In the genomic region with DNA sequence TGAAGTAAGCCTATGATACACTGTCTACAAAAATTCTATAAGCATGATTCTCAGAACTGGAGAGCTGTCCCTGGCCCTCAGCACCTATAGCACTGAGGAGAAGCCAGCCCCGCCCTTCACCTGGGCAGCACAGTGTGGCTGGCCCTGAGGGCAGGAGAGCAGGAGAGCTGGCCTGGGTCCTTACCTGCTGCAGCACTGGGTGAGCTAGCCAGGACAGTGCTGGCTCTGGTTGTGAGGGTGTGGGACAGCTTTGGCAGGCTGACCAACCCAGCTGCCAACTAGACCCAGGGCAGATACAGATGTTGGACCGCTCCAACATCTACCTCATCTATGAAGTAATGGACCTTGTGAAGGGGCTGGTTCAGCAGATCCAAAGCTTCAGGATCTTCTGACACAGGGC, we compare ENCODE assay signal across 29 mouse cellular contexts. TPM values are rescaled to one million over a fixed set of nuclear protein-coding genes. Genes with fewer than 3 reads are reported as not detected.
A peak's percentile ranks its signal among the peaks of the same experiment; 100 is the strongest.
DNase-seq lines count a peak whose midpoint lies in the region; ATAC-seq and TF ChIP-seq lines count a peak whose summit lies in the region.
"Had no signal": no experiment of that assay in that cellular context is flagged by ENCODE, and none has a peak within 500 bp of the region (broad histone marks: within the 10 kb centered on the region; RNA-seq: fewer than 3 reads in every experiment).

No protein-coding gene starts in this region.

- H3K4me1 ChIP-seq in heart, embryonic 12.5 days (replicated peaks) = no peaks in the 10 kb centered on the region
- no peaks in the 10 kb centered on the region for H3K4me1 ChIP-seq in hindbrain, embryonic 13.5 days (replicated peaks)
- H3K4me1 ChIP-seq in hindbrain, postnatal 0 days (ENCODE audit: insufficient read depth, low read length) = no peaks in the 10 kb centered on the region
- H3K4me1 ChIP-seq in midbrain, embryonic 13.5 days (replicated peaks) = no peaks in the 10 kb centered on the region
- H3K4me1 ChIP-seq in midbrain, embryonic 10.5 days = no peaks in the 10 kb centered on the region
- H3K4me1 ChIP-seq: heart, embryonic 13.5 days; liver, embryonic 13.5 days; neural tube, embryonic 13.5 days; stomach, embryonic 15.5 days had no signal

- H3K27me3 ChIP-seq in heart, embryonic 12.5 days (replicated peaks) = no peaks in the 10 kb centered on the region
- no peaks in the 10 kb centered on the region for H3K27me3 ChIP-seq in hindbrain, embryonic 13.5 days
- no peaks in the 10 kb centered on the region for H3K27me3 ChIP-seq in hindbrain, postnatal 0 days (ENCODE audit: insufficient read depth, low read length)
- H3K27me3 ChIP-seq in midbrain, embryonic 13.5 days = no peaks in the 10 kb centered on the region
- no peaks in the 10 kb centered on the region for H3K27me3 ChIP-seq in midbrain, embryonic 10.5 days (ENCODE audit: low read depth, poor library complexity, severe bottlenecking)
- H3K27me3 ChIP-seq: heart, embryonic 13.5 days; limb, embryonic 13.5 days; liver, embryonic 13.5 days; neural tube, embryonic 13.5 days; stomach, embryonic 15.5 days had no signal

- 92% methylated on average over 2 of the region's 2 CpGs for WGBS in heart, embryonic 12.5 days
- 97% methylated on average over 2 of the region's 2 CpGs for WGBS in hindbrain, embryonic 13.5 days
- 94% methylated on average over 2 of the region's 2 CpGs for WGBS in hindbrain, postnatal 0 days
- 95% methylated on average over 2 of the region's 2 CpGs for WGBS in midbrain, embryonic 13.5 days
- 92% methylated on average over 2 of the region's 2 CpGs for WGBS in midbrain, embryonic 10.5 days

- H3K4me2 ChIP-seq in heart, embryonic 12.5 days = no peak overlapping the region
- no peak overlapping the region for H3K4me2 ChIP-seq in hindbrain, embryonic 13.5 days
- H3K4me2 ChIP-seq in hindbrain, postnatal 0 days (ENCODE audit: low read depth, low read length) = no peak overlapping the region
- H3K4me2 ChIP-seq in midbrain, embryonic 13.5 days (replicated peaks) = no peak overlapping the region
- H3K4me2 ChIP-seq: heart, embryonic 13.5 days; hindbrain, embryonic 14.5 days; limb, embryonic 13.5 days; liver, embryonic 13.5 days; neural tube, embryonic 13.5 days; stomach, embryonic 15.5 days had no signal

- no peak overlapping the region for H3K4me3 ChIP-seq in heart, embryonic 12.5 days
- H3K4me3 ChIP-seq in hindbrain, embryonic 13.5 days = no peak overlapping the region
- H3K4me3 ChIP-seq in hindbrain, postnatal 0 days (ENCODE audit: low read length) = no peak overlapping the region
- H3K4me3 ChIP-seq in midbrain, embryonic 13.5 days (replicated peaks) = no peak overlapping the region
- H3K4me3 ChIP-seq in midbrain, embryonic 10.5 days = no peak overlapping the region
- H3K4me3 ChIP-seq: forebrain, embryonic 10.5 days; heart, embryonic 13.5 days; limb, embryonic 13.5 days; liver, embryonic 13.5 days; neural tube, embryonic 13.5 days; stomach, embryonic 15.5 days had no signal

- H3K36me3 ChIP-seq in heart, embryonic 12.5 days = peaks cover 54% of the 10 kb centered on the region
- peaks cover 66% of the 10 kb centered on the region for H3K36me3 ChIP-seq in hindbrain, embryonic 13.5 days
- H3K36me3 ChIP-seq in hindbrain, postnatal 0 days (ENCODE audit: insufficient read depth, low read length) = peaks cover 17% of the 10 kb centered on the region
- H3K36me3 ChIP-seq in midbrain, embryonic 13.5 days = peaks cover 42% of the 10 kb centered on the region
- peaks cover 41% of the 10 kb centered on the region for H3K36me3 ChIP-seq in midbrain, embryonic 10.5 days

- no peak for ATAC-seq in heart, embryonic 12.5 days (ENCODE audit: insufficient number of reproducible peaks, low FRiP score)
- peak; percentile 66; the same call in 1 of the 2 replicates for ATAC-seq in hindbrain, embryonic 13.5 days (ENCODE audit: low FRiP score)
- ATAC-seq in hindbrain, postnatal 0 days = no peak
- ATAC-seq in midbrain, embryonic 13.5 days = 0 out of 2 replicates have a peak, but pooled peaks have one; percentile 30
- ATAC-seq: forebrain, embryonic 16.5 days; inflammation-experienced regulatory T-cells, adult 6 months had no signal

- no peak overlapping the region for H3K27ac ChIP-seq in heart, embryonic 12.5 days (ENCODE audit: poor library complexity, severe bottlenecking)
- H3K27ac ChIP-seq in hindbrain, embryonic 13.5 days = no peak overlapping the region
- H3K27ac ChIP-seq in hindbrain, postnatal 0 days = no peak overlapping the region
- H3K27ac ChIP-seq in midbrain, embryonic 13.5 days = no peak overlapping the region
- no peak overlapping the region for H3K27ac ChIP-seq in midbrain, embryonic 10.5 days (replicated peaks)
- H3K27ac ChIP-seq: forebrain, embryonic 10.5 days; heart, embryonic 13.5 days; hindbrain, embryonic 14.5 days; limb, embryonic 13.5 days; liver, embryonic 13.5 days; macrophage; neural tube, embryonic 13.5 days; stomach, embryonic 15.5 days had no signal

- peak; percentile 92 for DNase-seq in heart, adult 11 months
- DNase-seq in hindbrain, postnatal 0 days (ENCODE audit: low spot score) = no peak
- DNase-seq in midbrain, embryonic 10.5 days (ENCODE audit: low spot score) = no peak
- peak; percentile 58 for DNase-seq in fat pad, adult 2 months (ENCODE audit: extremely low read depth, low read depth, low spot score)
- no peak for DNase-seq in thymus, postnatal 4 days
- DNase-seq: adrenal gland, postnatal 14 days; cerebellum, adult 11 months; cerebellum, adult 9-10 months; cerebellum, postnatal 36 days; kidney, adult 11 months; kidney, postnatal 14 days; layer of hippocampus, adult 9-11 months; liver, embryonic 13.5 days; lung, adult 2 months; lung, postnatal 10 days; thymus, postnatal 14 days had no signal

- no peaks in the 10 kb centered on the region for H3K9me3 ChIP-seq in heart, embryonic 12.5 days (replicated peaks)
- no peaks in the 10 kb centered on the region for H3K9me3 ChIP-seq in hindbrain, embryonic 13.5 days
- no peaks in the 10 kb centered on the region for H3K9me3 ChIP-seq in hindbrain, postnatal 0 days (ENCODE audit: low read length)
- H3K9me3 ChIP-seq in midbrain, embryonic 13.5 days = no peaks in the 10 kb centered on the region
- H3K9me3 ChIP-seq in midbrain, embryonic 10.5 days (replicated peaks) = no peaks in the 10 kb centered on the region
- H3K9me3 ChIP-seq: forebrain, embryonic 10.5 days; G1E; heart, embryonic 13.5 days; limb, embryonic 13.5 days; liver, embryonic 13.5 days; neural tube, embryonic 13.5 days; stomach, embryonic 15.5 days had no signal

- no peak overlapping the region for H3K9ac ChIP-seq in heart, embryonic 12.5 days
- no peak overlapping the region for H3K9ac ChIP-seq in hindbrain, embryonic 13.5 days
- H3K9ac ChIP-seq in hindbrain, postnatal 0 days (replicated peaks; ENCODE audit: low read length) = no peak overlapping the region
- no peak overlapping the region for H3K9ac ChIP-seq in midbrain, embryonic 13.5 days (replicated peaks)
- H3K9ac ChIP-seq: heart, embryonic 13.5 days; hindbrain, embryonic 14.5 days; limb, embryonic 13.5 days; liver, embryonic 13.5 days; neural tube, embryonic 13.5 days; stomach, embryonic 15.5 days had no signal

- no peak for TF ChIP-seq CTCF in hindbrain, postnatal 0 days (IDR thresholded peaks at IDR 0.05; ENCODE audit: low read depth)

RNA-seq across cellular contexts. Expression of a gene that starts 20.7 kb away (rescaled TPM):
- 11.4 and 12.6 TPM in 2 replicates for polyA plus RNA-seq in heart, embryonic 12.5 days (2016; fragmentation: Nextera tagmentation; extraction: Ambion mirVana)
- polyA plus RNA-seq in hindbrain, embryonic 13.5 days (2015; fragmentation: Nextera tagmentation; extraction: Ambion mirVana) = 13.3 and 13.8 TPM in 2 replicates
- 15.6 and 17.8 TPM in 2 replicates for total RNA-seq in hindbrain, postnatal 0 days (2014; rRNA removed)
- polyA plus RNA-seq in hindbrain, postnatal 0 days (2015; fragmentation: Nextera tagmentation; extraction: Ambion mirVana) = 10.8 and 11.2 TPM in 2 replicates
- 11.4 and 11.9 TPM in 2 replicates for polyA plus RNA-seq in midbrain, embryonic 13.5 days (2015; fragmentation: Nextera tagmentation; extraction: Ambion mirVana)
- polyA plus RNA-seq in midbrain, embryonic 10.5 days (2016; fragmentation: Nextera tagmentation; extraction: Ambion mirVana) = 10.4 and 12.0 TPM in 2 replicates

RNA-seq across cellular contexts. Expression of a gene that starts 43.2 kb away (rescaled TPM):
- polyA plus RNA-seq in heart, embryonic 12.5 days (2016; fragmentation: Nextera tagmentation; extraction: Ambion mirVana) = 19.1 and 21.3 TPM in 2 replicates
- polyA plus RNA-seq in hindbrain, embryonic 13.5 days (2015; fragmentation: Nextera tagmentation; extraction: Ambion mirVana) = 20.1 and 21.6 TPM in 2 replicates
- total RNA-seq in hindbrain, postnatal 0 days (2014; rRNA removed) = 4.3 and 6.3 TPM in 2 replicates
- 7.4 and 9.1 TPM in 2 replicates for polyA plus RNA-seq in hindbrain, postnatal 0 days (2015; fragmentation: Nextera tagmentation; extraction: Ambion mirVana)
- polyA plus RNA-seq in midbrain, embryonic 13.5 days (2015; fragmentation: Nextera tagmentation; extraction: Ambion mirVana) = 21.5 and 22.1 TPM in 2 replicates
- polyA plus RNA-seq in midbrain, embryonic 10.5 days (2016; fragmentation: Nextera tagmentation; extraction: Ambion mirVana) = 15.8 and 16.3 TPM in 2 replicates

RNA-seq across cellular contexts. Expression of a gene that starts 57.6 kb away (rescaled TPM):
- polyA plus RNA-seq in heart, embryonic 12.5 days (2016; fragmentation: Nextera tagmentation; extraction: Ambion mirVana) = 0.41 and 0.58 TPM in 2 replicates
- 11.9 and 12.1 TPM in 2 replicates for polyA plus RNA-seq in hindbrain, embryonic 13.5 days (2015; fragmentation: Nextera tagmentation; extraction: Ambion mirVana)
- 19.1 and 20.6 TPM in 2 replicates for total RNA-seq in hindbrain, postnatal 0 days (2014; rRNA removed)
- 15.0 and 18.7 TPM in 2 replicates for polyA plus RNA-seq in hindbrain, postnatal 0 days (2015; fragmentation: Nextera tagmentation; extraction: Ambion mirVana)
- polyA plus RNA-seq in midbrain, embryonic 13.5 days (2015; fragmentation: Nextera tagmentation; extraction: Ambion mirVana) = 6.2 and 8.9 TPM in 2 replicates
- 6.4 and 7.2 TPM in 2 replicates for polyA plus RNA-seq in midbrain, embryonic 10.5 days (2016; fragmentation: Nextera tagmentation; extraction: Ambion mirVana)
- polyA plus RNA-seq: G1E had no signal

Comparison
In these comparisons a context has a peak if more than half of its experiments do, and no peak if none do; other contexts are left out.
1. ATAC-seq: peak in hindbrain, embryonic 13.5 days (single experiment) and midbrain, embryonic 13.5 days (single experiment); none in heart, embryonic 12.5 days (single experiment) and hindbrain, postnatal 0 days (single experiment).
2. DNase-seq: peak in heart, adult 11 months (single experiment) and fat pad, adult 2 months (single experiment); none in hindbrain, postnatal 0 days (single experiment), midbrain, embryonic 10.5 days (single experiment) and thymus, postnatal 4 days (single experiment).